ENCODE assay signal across 9 mouse cellular contexts in genomic region chr7:105477841-105478240, GRCm38 (mm10). TPM values are rescaled to one million over a fixed set of nuclear protein-coding genes. Genes with fewer than 3 reads are reported as not detected.
A peak's percentile ranks its signal among the peaks of the same experiment; 100 is the strongest.
DNase-seq lines count a peak whose midpoint lies in the region; ATAC-seq lines count a peak whose summit lies in the region.
"Had no signal": no experiment of that assay in that cellular context is flagged by ENCODE, and none has a peak within 500 bp of the region (broad histone marks: within the 10 kb centered on the region; RNA-seq: fewer than 3 reads in every experiment).

No protein-coding gene starts in this region.

- H3K27me3 ChIP-seq in forebrain, embryonic 12.5 days: peaks cover 16% of the 10 kb centered on the region
- H3K27me3 ChIP-seq in forebrain, embryonic 13.5 days: peaks cover 6% of the 10 kb centered on the region

- intact Hi-C loops in left cerebral cortex, postnatal 4 days (cut with DNase I): loop anchor here (5.0 to 10.0 kb wide), 2 partner anchors 66 to 303 kb away; no protein-coding TSS in a partner anchor

- H3K9ac ChIP-seq in forebrain, embryonic 12.5 days: no peak overlapping the region
- no peak overlapping the region for H3K9ac ChIP-seq in forebrain, embryonic 13.5 days
- H3K9ac ChIP-seq: limb, embryonic 13.5 days had no signal

- WGBS in forebrain, embryonic 12.5 days: 64% methylated on average over 3 of the region's 3 CpGs
- WGBS in forebrain, embryonic 13.5 days: 61% methylated on average over 3 of the region's 3 CpGs

- H3K4me2 ChIP-seq in forebrain, embryonic 12.5 days: no peak overlapping the region
- no peak overlapping the region for H3K4me2 ChIP-seq in forebrain, embryonic 13.5 days
- H3K4me2 ChIP-seq: limb, embryonic 13.5 days had no signal

- H3K4me1 ChIP-seq in forebrain, embryonic 12.5 days: peaks cover 29% of the 10 kb centered on the region
- H3K4me1 ChIP-seq in forebrain, embryonic 13.5 days: peaks cover 30% of the 10 kb centered on the region

- peak; percentile 57 for DNase-seq in 416B (ENCODE audit: low read depth)
- peak; percentile 85 for DNase-seq in brain, adult 2 months (ENCODE audit: low read depth, low spot score)
- DNase-seq in frontal cortex, adult 2 months (ENCODE audit: extremely low spot score in 1 of 2, low spot score in 1 of 2): peak; percentile 53 to 79
- DNase-seq in kidney, adult 11 months: peak; percentile 48
- peak; percentile 10 for DNase-seq in left cerebral cortex, postnatal 4 days
- DNase-seq in right cerebral cortex, adult 2 months (ENCODE audit: low spot score in 2 of 2): peak; percentile 71 to 75

- H3K27ac ChIP-seq in forebrain, embryonic 12.5 days: no peak overlapping the region
- no peak overlapping the region for H3K27ac ChIP-seq in forebrain, embryonic 13.5 days
- H3K27ac ChIP-seq: limb, embryonic 13.5 days had no signal

- 0 out of 2 replicates have a peak, but pooled peaks have one; percentile 31 for ATAC-seq in forebrain, embryonic 12.5 days (ENCODE audit: low FRiP score)
- no peak; the same call in 1 of the 2 replicates for ATAC-seq in forebrain, embryonic 13.5 days

- no peaks in the 10 kb centered on the region for H3K9me3 ChIP-seq in forebrain, embryonic 12.5 days
- H3K9me3 ChIP-seq in forebrain, embryonic 13.5 days (replicated peaks): no peaks in the 10 kb centered on the region
- H3K9me3 ChIP-seq: limb, embryonic 13.5 days had no signal

- H3K4me3 ChIP-seq in forebrain, embryonic 12.5 days (replicated peaks): no peak overlapping the region
- H3K4me3 ChIP-seq in forebrain, embryonic 13.5 days: no peak overlapping the region
- H3K4me3 ChIP-seq: limb, embryonic 13.5 days had no signal

- no peaks in the 10 kb centered on the region for H3K36me3 ChIP-seq in forebrain, embryonic 12.5 days (replicated peaks)
- no peaks in the 10 kb centered on the region for H3K36me3 ChIP-seq in forebrain, embryonic 13.5 days (ENCODE audit: poor library complexity, severe bottlenecking)
- H3K36me3 ChIP-seq: limb, embryonic 13.5 days had no signal

RNA-seq across cellular contexts. Expression of gene Cavin3, which starts 4.3 kb away (rescaled TPM):
- 20.2 and 24.7 TPM in 2 replicates for polyA plus RNA-seq in forebrain, embryonic 12.5 days (2016; fragmentation: Nextera tagmentation; extraction: Ambion mirVana)
- 18.2 and 19.7 TPM in 2 replicates for polyA plus RNA-seq in forebrain, embryonic 13.5 days (2015; fragmentation: Nextera tagmentation; extraction: Ambion mirVana)
- 30.1 and 30.8 TPM in 2 replicates for polyA plus RNA-seq in frontal cortex, adult 2 months (2012; rRNA removed)
- total RNA-seq in left cerebral cortex, postnatal 4 days (2021): 10 to 100 TPM; 11.7 to 13.8 TPM

RNA-seq across cellular contexts. Expression of gene Cckbr, which starts 52.3 kb away (rescaled TPM):
- 0.38 and 0.70 TPM in 2 replicates for polyA plus RNA-seq in forebrain, embryonic 12.5 days (2016; fragmentation: Nextera tagmentation; extraction: Ambion mirVana)
- polyA plus RNA-seq in forebrain, embryonic 13.5 days (2015; fragmentation: Nextera tagmentation; extraction: Ambion mirVana): 0.21 and 0.57 TPM in 2 replicates
- 72.2 and 80.3 TPM in 2 replicates for polyA plus RNA-seq in frontal cortex, adult 2 months (2012; rRNA removed)
- total RNA-seq in left cerebral cortex, postnatal 4 days (2021): 1 to 10 TPM; 4.2 to 6.1 TPM

Comparison
In these comparisons a context has a peak if more than half of its experiments do, and no peak if none do; other contexts are left out.
1. DNase-seq: peak in every context shown above with its lines; median percentile 85 in brain, adult 2 months; 73 in right cerebral cortex, adult 2 months; 66 in frontal cortex, adult 2 months; 57 in 416B; 48 in kidney, adult 11 months; 10 in left cerebral cortex, postnatal 4 days.
2. RNA of gene Cckbr, which starts 52.3 kb away (polyA plus RNA-seq): 72.2 to 80.3 TPM in frontal cortex, adult 2 months; 0.38 to 0.70 TPM in forebrain, embryonic 12.5 days and 0.21 to 0.57 TPM in forebrain, embryonic 13.5 days; every median in the first group is over 10 times any median in the second.